Mouse (Mus musculus) lung, postnatal 0 days (tissue): ENCODE measurements around the gene Slco1a1.

Experiments
- CTCF ChIP-seq: IDR thresholded peaks from 2 replicates; pipeline ENCODE4 v1.5.1; 2016; ENCODE audit warnings: antibody characterized with exemption, mild to moderate bottlenecking
- EP300 ChIP-seq: IDR thresholded peaks from 2 replicates; pipeline ENCODE4 v1.6.1; 2016; ENCODE audit warnings: antibody characterized with exemption, mild to moderate bottlenecking, control low read depth

- peak; percentile 36 for TF ChIP-seq CTCF
- TF ChIP-seq EP300, result no peak
These were observed 58.5 kb downstream of the Slco1a1 start for GRCm38 (mm10) chr6:141888248-141888647.
